Mouse (Mus musculus) lung, postnatal 0 days (tissue): Measurements from ENCODE around the gene Trap1.

Experiments
- CTCF ChIP-seq: IDR thresholded peaks from 2 replicates; pipeline ENCODE4 v1.5.1; 2016; ENCODE audit warnings: antibody characterized with exemption, mild to moderate bottlenecking
- EP300 ChIP-seq: IDR thresholded peaks from 2 replicates; pipeline ENCODE4 v1.6.1; 2016; ENCODE audit warnings: antibody characterized with exemption, mild to moderate bottlenecking, control low read depth

- TF ChIP-seq EP300 = no peak
- TF ChIP-seq CTCF = no peak
These were observed 18.5 kb upstream of the Trap1 start for GRCm38 (mm10) chr16:4096141-4096540.
